Mouse (Mus musculus) intestine, embryonic 14.5 days (tissue): ENCODE results near the gene Rpgrip1l. TPM values are rescaled to one million over a fixed set of nuclear protein-coding genes. Genes with fewer than 3 reads are reported as not detected.

ENCODE experiments used
- ATAC-seq: fragments of 200-750 bp; cut with Nextera tagmentation; replicated peaks from 2 replicates; pipeline ENCODE4 v1.8.0; 2017; ENCODE audit warnings: low read depth, moderate number of reproducible peaks, moderate TSS enrichment, moderate library complexity; ENCODE audit not compliant: low FRiP score, low TSS enrichment
- DNase-seq: peaks from one replicate; pipeline ENCODE4 v3.0.0-alpha.2; 2018; ENCODE audit warnings: low spot score
- H3K27ac ChIP-seq: fragments of 300-500 bp; sonication (generic); 2 replicates; pipeline ENCODE4 v1.5.1; 2014; ENCODE audit warnings: low read depth, mild to moderate bottlenecking, control low read depth
- H3K27me3 ChIP-seq: fragments of 300-500 bp; sonication (generic); replicated peaks from 2 replicates; pipeline ENCODE4 v1.6.1; 2014; ENCODE audit warnings: low read length, control low read depth; ENCODE audit not compliant: control insufficient read depth, insufficient read depth
- H3K36me3 ChIP-seq: fragments of 300-500 bp; sonication (generic); 2 replicates; pipeline ENCODE4 v1.6.1; 2014; ENCODE audit warnings: low read length, control low read depth; ENCODE audit not compliant: control insufficient read depth, insufficient read depth
- H3K4me1 ChIP-seq: fragments of 300-500 bp; sonication (generic); replicated peaks from 2 replicates; pipeline ENCODE4 v1.6.1; 2014; ENCODE audit warnings: low read length, control low read depth, mixed read lengths; ENCODE audit not compliant: control insufficient read depth, insufficient read depth
- H3K4me2 ChIP-seq: fragments of 300-500 bp; sonication (generic); 2 replicates; pipeline ENCODE4 v1.6.1; 2014; ENCODE audit warnings: low read length
- H3K4me3 ChIP-seq: fragments of 300-500 bp; sonication (generic); 2 replicates; pipeline ENCODE4 v1.5.1; 2014; ENCODE audit warnings: low read depth, low read length, control low read depth, mixed read lengths
- H3K9ac ChIP-seq: fragments of 300-500 bp; sonication (generic); 2 replicates; pipeline ENCODE4 v1.6.1; 2014; ENCODE audit warnings: mild to moderate bottlenecking, low read length
- H3K9me3 ChIP-seq: fragments of 300-500 bp; sonication (generic); 2 replicates; pipeline ENCODE4 v1.6.1; 2016; ENCODE audit warnings: low read length, control low read depth; ENCODE audit not compliant: control insufficient read depth
- WGBS: fragments of 180-500 bp; shearing (Covaris S2); extraction: QIAGEN DNeasy Blood & Tissue Kit; methylation state at CpG from one replicate; pipeline ENCODE4 v1.1.7; 2014; 5-methylcytosine and 5-hydroxymethylcytosine counted together
- polyA plus RNA-seq: library from polyadenylated mRNA; unstranded; fragments of >200 nt; fragmentation: Nextera tagmentation; extraction: Ambion mirVana; gene quantifications from 2 replicates; pipeline ENCODE4 v1.2.1, GENCODE M21; 2014

Rpgrip1l gene
- polyA plus RNA-seq, 1 experiment from 2014 or later, result 7.7 TPM

DNA sequence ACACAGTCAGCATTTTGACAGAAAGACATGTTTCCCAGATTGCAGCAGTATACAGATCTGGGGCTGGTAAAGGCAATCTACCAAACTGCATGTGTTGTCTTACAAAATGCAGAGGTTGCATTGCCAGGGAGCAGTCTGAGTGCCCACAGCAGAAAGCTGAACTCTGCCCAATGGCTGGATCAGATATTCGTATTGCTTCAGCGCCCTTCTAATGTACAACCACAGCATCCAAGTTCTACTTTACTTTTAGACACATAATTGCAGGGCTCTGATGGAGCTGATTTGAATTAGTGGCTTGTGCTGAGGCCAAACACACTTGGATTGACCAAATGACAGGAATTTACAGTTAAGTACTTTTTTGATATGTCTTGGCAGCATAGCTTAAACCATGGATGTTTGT, 91.2 kb downstream of the Rpgrip1l start:
- Histone ChIP-seq H3K4me3 (no peak overlapping the region), H3K9me3 (no peaks in the 10 kb centered on the region), H3K4me1 (no peaks in the 10 kb centered on the region), H3K4me2 (no peak overlapping the region), H3K9ac (no peak overlapping the region), H3K36me3 (0 out of 2 replicates have a peak, but pooled peaks cover 3% of the 10 kb centered on the region), H3K27me3 (no peaks in the 10 kb centered on the region), H3K27ac (no peak overlapping the region)
- DNase-seq, result no peak
- 97% methylated on average over 2 of the region's 2 CpGs for WGBS
- ATAC-seq, result no peak

DNA sequence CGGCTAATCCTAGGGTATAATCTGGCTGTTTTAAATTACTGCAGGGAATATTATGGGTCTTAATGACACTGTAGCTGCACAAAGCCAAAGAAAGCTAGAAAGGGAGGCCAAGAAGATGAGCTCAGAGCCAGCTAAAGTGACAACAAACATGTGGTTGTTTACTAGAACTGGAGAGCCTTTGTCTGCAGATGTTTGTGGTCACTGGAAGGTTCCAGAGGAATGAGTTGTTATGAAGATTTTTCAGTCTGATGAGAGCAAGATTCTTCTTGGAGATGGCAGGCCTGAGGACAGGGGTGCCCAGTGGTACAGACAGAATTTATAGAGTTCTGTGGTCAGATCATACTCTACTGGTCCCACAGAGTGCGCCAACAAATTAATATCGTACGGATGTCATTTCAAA, 94.8 kb downstream of the Rpgrip1l start:
- no peak for DNase-seq
- Histone ChIP-seq H3K27me3 (no peaks in the 10 kb centered on the region), H3K4me3 (no peak overlapping the region), H3K4me2 (no peak overlapping the region), H3K36me3 (no peaks in the 10 kb centered on the region), H3K27ac (no peak overlapping the region), H3K4me1 (no peaks in the 10 kb centered on the region), H3K9ac (no peak overlapping the region), H3K9me3 (no peaks in the 10 kb centered on the region)
- WGBS, result 86% methylated on average over 4 of the region's 4 CpGs
- no peak for ATAC-seq

DNA sequence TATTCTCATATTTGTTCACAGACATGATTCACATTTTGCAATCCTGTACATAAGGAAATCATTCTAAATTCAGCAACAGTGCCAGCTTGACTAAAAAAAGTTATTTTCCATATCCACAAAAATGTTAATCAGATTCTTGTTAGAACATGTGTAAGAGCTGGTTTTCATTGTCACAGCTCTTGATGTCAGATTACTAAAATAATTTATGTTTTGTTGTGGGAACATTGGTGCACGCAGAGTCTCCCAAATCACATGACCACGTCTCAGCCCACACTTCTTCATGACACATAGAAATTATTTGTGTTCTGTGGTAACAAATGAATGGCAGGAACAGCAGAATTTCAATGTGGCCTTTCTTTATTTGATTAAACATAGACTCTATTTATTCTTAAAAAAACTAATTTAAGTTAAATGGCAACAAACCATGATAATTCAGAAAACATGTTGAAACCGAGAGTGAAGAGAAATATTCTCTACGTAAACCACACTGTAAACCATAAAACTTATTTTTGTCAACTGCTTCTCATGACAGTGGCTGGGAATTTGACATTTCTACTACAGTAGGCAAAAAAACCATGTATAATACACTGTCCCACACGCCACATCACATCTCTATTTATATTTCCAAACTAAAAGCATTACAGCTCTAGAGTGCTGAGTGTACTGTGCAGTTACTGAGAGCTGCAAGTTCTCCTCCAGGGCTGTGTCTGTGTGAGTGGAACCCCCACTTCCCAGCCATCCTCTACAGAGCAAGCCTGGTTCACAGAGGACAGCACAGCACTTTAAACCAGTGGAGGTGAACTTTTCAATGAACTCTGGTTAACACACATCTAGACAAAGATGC, 95.8 kb downstream of the Rpgrip1l start:
- Histone ChIP-seq H3K4me1 (no peaks in the 10 kb centered on the region), H3K4me2 (no peak overlapping the region), H3K9ac (no peak overlapping the region), H3K27me3 (no peaks in the 10 kb centered on the region), H3K9me3 (no peaks in the 10 kb centered on the region), H3K27ac (no peak overlapping the region), H3K36me3 (no peaks in the 10 kb centered on the region), H3K4me3 (no peak overlapping the region)
- ATAC-seq (no peak), DNase-seq (no peak)
- 81% methylated on average over 5 of the region's 5 CpGs for WGBS

DNA sequence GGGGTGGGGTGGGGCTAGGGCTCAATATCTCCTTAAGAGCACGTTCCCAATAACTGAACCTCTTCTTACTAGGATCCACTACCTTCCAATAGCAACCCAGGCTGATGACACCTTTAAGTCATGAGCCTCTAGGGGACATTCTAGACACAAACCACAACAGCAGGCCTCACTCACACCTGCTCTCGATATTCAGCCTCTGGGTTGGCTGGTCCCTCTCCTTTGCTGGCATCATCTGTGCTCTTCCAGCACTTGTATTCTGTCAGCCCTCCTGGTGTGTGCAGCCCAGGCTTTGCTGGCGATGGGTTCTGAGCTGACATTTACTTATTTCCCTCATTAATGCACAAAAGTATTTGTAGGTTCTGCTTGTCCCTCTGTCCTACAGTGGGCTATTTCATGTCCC, 98.8 kb downstream of the Rpgrip1l start:
- H3K9me3 ChIP-seq, result no peaks in the 10 kb centered on the region
- no peak for ATAC-seq
- no peak overlapping the region for H3K4me2 ChIP-seq
- no peaks in the 10 kb centered on the region for H3K27me3 ChIP-seq
- no peak overlapping the region for H3K9ac ChIP-seq
- H3K4me1 ChIP-seq, result no peaks in the 10 kb centered on the region
- DNase-seq, result no peak
- 84% methylated on average over 3 of the region's 3 CpGs for WGBS
- no peak overlapping the region for H3K27ac ChIP-seq
- no peak overlapping the region for H3K4me3 ChIP-seq
- no peaks in the 10 kb centered on the region for H3K36me3 ChIP-seq

DNA sequence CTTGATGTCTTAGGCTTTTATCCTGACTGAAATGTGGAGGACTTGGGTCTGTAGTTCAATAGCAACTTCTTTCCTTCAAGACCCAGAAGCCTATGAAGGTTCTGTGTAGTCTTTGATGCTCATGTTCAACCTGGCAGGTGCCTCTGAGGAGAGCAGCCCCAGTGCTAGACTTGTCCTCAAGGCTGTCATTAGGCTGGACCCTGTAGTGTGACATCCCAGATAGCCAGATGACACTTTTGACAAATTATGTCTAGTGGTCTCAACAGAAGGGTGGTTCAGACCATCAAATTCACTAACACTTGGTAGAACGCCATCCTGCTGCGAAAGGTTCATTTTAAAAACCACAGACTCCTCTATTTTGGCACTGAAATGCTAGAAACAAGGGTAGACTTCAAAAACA, 100.1 kb downstream of the Rpgrip1l start:
- Histone ChIP-seq H3K27ac (no peak overlapping the region), H3K27me3 (no peaks in the 10 kb centered on the region), H3K9ac (no peak overlapping the region), H3K4me3 (no peak overlapping the region), H3K4me1 (no peaks in the 10 kb centered on the region), H3K36me3 (no peaks in the 10 kb centered on the region), H3K9me3 (no peaks in the 10 kb centered on the region), H3K4me2 (no peak overlapping the region)
- DNase-seq (no peak), ATAC-seq (no peak)
- WGBS, result 83% methylated on average over 2 of the region's 2 CpGs

DNA sequence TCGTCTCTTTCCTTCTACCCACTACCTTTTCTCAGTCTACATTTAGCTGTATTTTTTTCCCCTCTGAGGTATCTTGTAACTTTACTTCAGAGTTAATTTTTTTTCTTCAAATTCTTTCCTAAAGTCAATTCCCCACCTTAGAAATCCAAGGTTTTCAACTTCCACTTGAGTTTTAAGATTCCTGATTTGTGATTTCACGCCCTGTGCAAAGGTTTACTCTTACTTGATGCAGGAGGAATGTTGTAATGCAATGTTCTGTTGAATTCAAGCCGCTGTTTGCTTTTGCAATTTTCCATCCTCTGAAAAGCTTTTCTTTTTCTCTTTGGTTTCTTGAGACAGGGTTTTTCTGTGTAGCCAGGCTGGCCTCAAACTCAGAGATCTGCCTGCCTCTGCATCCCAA, 103.4 kb downstream of the Rpgrip1l start:
- DNase-seq, result no peak
- no peak overlapping the region for H3K27ac ChIP-seq
- H3K27me3 ChIP-seq, result no peaks in the 10 kb centered on the region
- H3K9ac ChIP-seq, result no peak overlapping the region
- no peak overlapping the region for H3K4me2 ChIP-seq
- no peaks in the 10 kb centered on the region for H3K4me1 ChIP-seq
- 86% methylated on average over 3 of the region's 3 CpGs for WGBS
- no peaks in the 10 kb centered on the region for H3K36me3 ChIP-seq
- no peak overlapping the region for H3K4me3 ChIP-seq
- H3K9me3 ChIP-seq, result no peaks in the 10 kb centered on the region
- no peak for ATAC-seq

DNA sequence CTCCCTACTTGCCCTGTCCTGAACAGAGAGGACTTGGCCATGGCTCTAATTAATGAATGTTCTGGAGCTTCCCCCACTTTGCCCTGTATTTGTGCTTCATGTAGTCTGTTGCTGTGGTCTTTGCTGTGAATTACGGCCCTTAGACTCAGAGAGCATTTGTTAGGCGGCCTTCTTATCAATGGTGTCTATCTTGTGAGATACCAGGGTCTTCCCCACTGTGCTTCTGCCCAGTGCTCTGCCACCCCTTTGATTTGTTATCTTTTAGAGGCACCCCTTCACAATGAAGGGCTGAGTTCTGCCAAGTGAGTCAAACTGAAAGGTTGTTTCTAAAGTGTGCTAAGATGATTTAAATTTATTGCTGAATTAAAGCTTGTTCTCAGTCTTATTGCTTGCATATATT, 105.4 kb downstream of the Rpgrip1l start:
- no peaks in the 10 kb centered on the region for H3K4me1 ChIP-seq
- no peak overlapping the region for H3K27ac ChIP-seq
- H3K36me3 ChIP-seq, result no peaks in the 10 kb centered on the region
- H3K9me3 ChIP-seq, result no peaks in the 10 kb centered on the region
- DNase-seq, result no peak
- no peak overlapping the region for H3K9ac ChIP-seq
- 35% methylated on average over 2 of the region's 2 CpGs for WGBS
- no peak for ATAC-seq
- H3K4me2 ChIP-seq, result no peak overlapping the region
- no peaks in the 10 kb centered on the region for H3K27me3 ChIP-seq
- H3K4me3 ChIP-seq, result no peak overlapping the region

DNA sequence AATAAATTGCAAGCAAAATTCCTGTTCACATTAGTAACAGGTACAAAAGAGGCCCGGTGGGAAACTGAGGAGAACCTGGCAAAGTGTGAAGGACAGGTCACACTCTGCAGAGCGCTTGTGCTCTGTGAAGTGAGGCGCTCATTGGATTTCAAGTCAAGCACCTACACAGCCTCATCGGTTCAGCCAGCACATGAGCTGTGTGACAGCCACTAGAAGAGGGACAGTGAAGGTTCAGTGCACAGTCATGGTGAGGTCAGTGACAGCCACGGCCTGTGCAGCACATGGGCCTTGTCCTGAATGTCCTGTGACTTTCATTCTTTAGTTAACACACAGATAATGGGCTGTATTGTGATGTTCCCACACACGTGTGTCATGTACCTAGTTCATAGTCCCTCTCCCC, 107.2 kb downstream of the Rpgrip1l start:
- no peak overlapping the region for H3K4me2 ChIP-seq
- 78% methylated on average over 6 of the region's 6 CpGs for WGBS
- H3K9ac ChIP-seq, result no peak overlapping the region
- no peak for DNase-seq
- H3K9me3 ChIP-seq, result no peaks in the 10 kb centered on the region
- no peak overlapping the region for H3K4me3 ChIP-seq
- H3K36me3 ChIP-seq, result no peaks in the 10 kb centered on the region
- H3K4me1 ChIP-seq, result no peaks in the 10 kb centered on the region
- no peak for ATAC-seq
- H3K27ac ChIP-seq, result no peak overlapping the region
- no peaks in the 10 kb centered on the region for H3K27me3 ChIP-seq

DNA sequence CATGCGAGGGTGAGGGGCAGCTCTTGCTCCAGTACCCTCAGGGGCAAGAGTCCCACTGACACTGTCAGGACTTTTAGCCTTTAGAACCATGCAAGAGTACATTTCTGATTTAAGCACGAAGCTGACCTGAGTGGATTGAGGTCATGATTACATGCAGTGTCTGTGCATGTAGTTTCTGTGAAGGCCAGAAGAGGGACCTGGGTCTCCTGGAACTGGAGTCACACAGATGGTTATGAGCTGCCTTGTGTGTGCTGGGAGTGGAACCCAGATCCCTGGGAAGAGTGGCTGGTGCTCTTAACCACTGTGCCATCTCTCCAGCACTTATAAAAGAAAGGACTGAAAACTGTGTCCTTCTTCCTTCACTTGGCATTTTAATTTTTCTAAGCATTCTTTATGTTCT, 111.9 kb downstream of the Rpgrip1l start:
- Histone ChIP-seq H3K9me3 (no peaks in the 10 kb centered on the region), H3K4me1 (no peaks in the 10 kb centered on the region), H3K4me2 (no peak overlapping the region), H3K9ac (no peak overlapping the region), H3K4me3 (no peak overlapping the region), H3K36me3 (no peaks in the 10 kb centered on the region), H3K27ac (no peak overlapping the region), H3K27me3 (no peaks in the 10 kb centered on the region)
- ATAC-seq (no peak), DNase-seq (no peak)
- 68% methylated on average over 2 of the region's 2 CpGs for WGBS
